Mouse (Mus musculus) embryonic fibroblast, embryonic 13.5 days (primary cell): ENCODE results near the gene Ppp1r14a. TPM values are rescaled to one million over a fixed set of nuclear protein-coding genes. Genes with fewer than 3 reads are reported as not detected.

ENCODE experiments used
- H3K27ac ChIP-seq: 2 replicates; pipeline ENCODE4 v1.5.1; 2012; ENCODE audit warnings: low read length, control low read depth, inconsistent platforms; ENCODE audit not compliant: insufficient read depth
- H3K4me1 ChIP-seq: 2 replicates; pipeline ENCODE4 v1.6.1; 2011; ENCODE audit warnings: low read length; ENCODE audit not compliant: control insufficient read depth, insufficient read depth
- H3K4me3 ChIP-seq: 2 replicates; pipeline ENCODE4 v1.5.1; 2011; ENCODE audit warnings: mild to moderate bottlenecking, control low read depth, low read length; ENCODE audit not compliant: insufficient read depth
- CTCF ChIP-seq: IDR thresholded peaks from 2 replicates; pipeline ENCODE4 v1.5.1; 2011; ENCODE audit warnings: mild to moderate bottlenecking, control low read depth, low read length, moderate library complexity, borderline replicate concordance; ENCODE audit not compliant: insufficient read depth
- POLR2A ChIP-seq: IDR thresholded peaks from 2 replicates; pipeline ENCODE4 v1.6.1; 2011; ENCODE audit warnings: low read depth, mild to moderate bottlenecking, control low read depth, low read length, moderate library complexity
- polyA plus RNA-seq: library from polyadenylated mRNA; stranded (reverse); fragments of >200 nt; gene quantifications from 2 replicates; pipeline ENCODE4 v1.2.4, GENCODE M21; 2011; ENCODE audit warnings: low read depth; ENCODE audit not compliant: missing spikeins, insufficient read length

Ppp1r14a gene
- polyA plus RNA-seq, 1 experiment = 8.2 TPM

GRCm38 (mm10) chr7:29340838-29341237, 51.7 kb downstream of the Ppp1r14a start:
- Histone ChIP-seq H3K4me3 (no peak overlapping the region), H3K4me1 (no peaks in the 10 kb centered on the region), H3K27ac (no peak overlapping the region)
- no peak for TF ChIP-seq CTCF
- no peak for TF ChIP-seq POLR2A

GRCm38 (mm10) chr7:29341722-29342121, 52.6 kb downstream of the Ppp1r14a start:
- TF ChIP-seq CTCF (no peak), POLR2A (no peak)
- H3K27ac ChIP-seq = no peak overlapping the region

GRCm38 (mm10) chr7:29342489-29343092, 53.5 kb downstream of the Ppp1r14a start:
- Histone ChIP-seq H3K27ac (no peak overlapping the region), H3K4me3 (no peak overlapping the region), H3K4me1 (no peaks in the 10 kb centered on the region)
- TF ChIP-seq CTCF = no peak
- no peak for TF ChIP-seq POLR2A

More at GRCm38 (mm10) chr7:29341722-29342121, 52.6 kb downstream of the Ppp1r14a start:
- Histone ChIP-seq H3K4me1 (no peaks in the 10 kb centered on the region), H3K4me3 (no peak overlapping the region)

Other genes starting within 250 kb of the Ppp1r14a start
- 0.05 and 0.28 TPM in 2 replicates for gene Ryr1, start 164.1 kb upstream of the Ppp1r14a start, polyA plus RNA-seq
- gene Rasgrp4, start 154.5 kb upstream of the Ppp1r14a start, polyA plus RNA-seq = not detected in 2 replicates
- gene Fam98c, start 133.1 kb upstream of the Ppp1r14a start, polyA plus RNA-seq = 5.5 and 5.9 TPM in 2 replicates
- gene Ggn, start 119.1 kb upstream of the Ppp1r14a start, polyA plus RNA-seq = 1.2 and 1.3 TPM in 2 replicates
- gene Spred3, start 118.9 kb upstream of the Ppp1r14a start, polyA plus RNA-seq = 31.2 and 56.4 TPM in 2 replicates
- 374 and 478 TPM in 2 replicates for gene Psmd8, start 108.6 kb upstream of the Ppp1r14a start, polyA plus RNA-seq
- 0.40 and 0.47 TPM in 2 replicates for gene Catsperg1, start 75.3 kb upstream of the Ppp1r14a start, polyA plus RNA-seq
- 1.4 and 2.7 TPM in 2 replicates for gene Kcnk6, start 56.8 kb upstream of the Ppp1r14a start, polyA plus RNA-seq
- 67.7 and 68.0 TPM in 2 replicates for gene Yif1b, start 51.0 kb upstream of the Ppp1r14a start, polyA plus RNA-seq
- gene 2200002D01Rik, start 40.8 kb upstream of the Ppp1r14a start, polyA plus RNA-seq = 10.6 and 40.6 TPM in 2 replicates
- 11.6 and 11.7 TPM in 2 replicates for gene Spint2, start 7.4 kb upstream of the Ppp1r14a start, polyA plus RNA-seq
- 4.7 and 6.6 TPM in 2 replicates for gene Dpf1, start 14.6 kb downstream of the Ppp1r14a start, polyA plus RNA-seq
- 22.0 and 36.9 TPM in 2 replicates for gene Sipa1l3, start 229.3 kb downstream of the Ppp1r14a start, polyA plus RNA-seq